Mouse (Mus musculus): ENCODE data around the gene 1110002E22Rik.

GRCm38 (mm10) chr3:138061205-138061911, 3.5 kb upstream of the 1110002E22Rik start:
- TF ChIP-seq POLR2A (IDR thresholded peaks at IDR 0.05; ENCODE audit: control insufficient read depth, extremely low read depth, insufficient read depth, low read length, poor library complexity) (no peak), CTCF (IDR thresholded peaks at IDR 0.05; ENCODE audit: borderline replicate concordance, control insufficient read depth, extremely low read depth, insufficient read depth, low read length, poor library complexity) (no peak)

Data from thymus, adult 2 months (tissue).